Mouse (Mus musculus): ENCODE results near the gene Cux1. TPM values are rescaled to one million over a fixed set of nuclear protein-coding genes. Genes with fewer than 3 reads are reported as not detected.

Cux1 gene
- total RNA-seq (2023; ENCODE audit: inconsistent age), result 106 to 117 TPM (median 107 TPM) in 4 replicates

GRCm38 (mm10) chr5:136567176-136568025 lies at the start of gene Cux1:
Gene Cux1, minus strand, starts transcription at chr5:136567490.

GRCm38 (mm10) chr5:136246452-136246838 lies 320.8 kb downstream of the Cux1 start, which contains the start of gene Sh2b2:
Gene Sh2b2, minus strand, starts transcription at chr5:136246556.

GRCm38 (mm10) chr5:136198474-136199391 lies 368.6 kb downstream of the Cux1 start, which contains the start of gene Prkrip1:
Gene Prkrip1, minus strand, starts transcription at chr5:136198963.

Other genes with a start within 250 kb of the Cux1 start
- gene Myl10, start 125.7 kb upstream of the Cux1 start, total RNA-seq (2023; ENCODE audit: inconsistent age), result not detected in 4 replicates

Measured in B cell, adult (primary cell).